Mouse (Mus musculus): ENCODE data around the gene 1700016D06Rik. TPM values are rescaled to one million over a fixed set of nuclear protein-coding genes. Genes with fewer than 3 reads are reported as not detected.
"Not testable (repeated sequence)": the region's sequence is repeated elsewhere in the genome, so short reads cannot be mapped to it uniquely, and the experiment has no call there.

1700016D06Rik gene
- polyA plus RNA-seq, 1 experiment from 2014 or later = not detected

DNA sequence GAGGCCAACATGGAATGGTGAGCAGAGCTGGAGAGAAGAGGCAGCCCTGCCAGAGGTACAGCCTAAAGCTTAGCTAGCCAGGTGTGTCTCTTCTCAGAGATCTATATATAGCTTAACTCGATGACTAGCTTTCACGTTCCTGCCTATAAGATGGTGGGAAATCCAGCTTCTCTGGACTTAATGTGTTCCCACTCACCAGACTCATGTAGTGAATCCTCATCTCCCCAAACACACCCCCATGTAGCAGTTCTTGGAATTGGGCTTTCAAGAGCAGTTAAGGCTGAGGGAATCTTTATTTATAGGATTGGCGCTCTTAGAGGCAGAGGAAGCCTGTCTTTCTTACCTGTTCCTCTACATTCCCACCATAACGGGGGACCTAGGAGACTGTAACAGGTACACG, 13.6 kb downstream of the 1700016D06Rik start:
- ATAC-seq (no peak), DNase-seq (no peak)
- no peak overlapping the region for H3K9ac ChIP-seq (replicated peaks)
- no peaks in the 10 kb centered on the region for H3K27me3 ChIP-seq (ENCODE audit: insufficient read depth, low read length)
- TF ChIP-seq EP300 (IDR thresholded peaks at IDR 0.05; ENCODE audit: low read depth) (no peak), CTCF (IDR thresholded peaks at IDR 0.05; ENCODE audit: low read depth) (no peak)
- H3K4me2 ChIP-seq (ENCODE audit: low read depth, low read length) = no peak overlapping the region
- no peaks in the 10 kb centered on the region for H3K36me3 ChIP-seq (replicated peaks; ENCODE audit: insufficient read depth, low read length)
- no peaks in the 10 kb centered on the region for H3K4me1 ChIP-seq (ENCODE audit: insufficient read depth)
- 83% methylated on average over 5 of the region's 5 CpGs for whole genome bisulfite sequencing (ENCODE audit: insufficient replicate concordance)
- H3K9me3 ChIP-seq (ENCODE audit: low read length) = peaks cover 9% of the 10 kb centered on the region; the same call in 1 of the 2 replicates
- H3K27ac ChIP-seq (ENCODE audit: low read depth) = no peak overlapping the region
- H3K4me3 ChIP-seq (ENCODE audit: low read depth, low read length) = no peak overlapping the region

- TF ChIP-seq EP300 (IDR thresholded peaks at IDR 0.05; ENCODE audit: low read depth) = no peak
- no peak for TF ChIP-seq CTCF (IDR thresholded peaks at IDR 0.05; ENCODE audit: low read depth)
- no peaks in the 10 kb centered on the region for H3K36me3 ChIP-seq (replicated peaks; ENCODE audit: insufficient read depth, low read length)
- ATAC-seq (no peak), DNase-seq (no peak)
- H3K9ac ChIP-seq (replicated peaks) = no peak overlapping the region
- H3K27me3 ChIP-seq (ENCODE audit: insufficient read depth, low read length) = no peaks in the 10 kb centered on the region
- H3K4me2 ChIP-seq (ENCODE audit: low read depth, low read length) = no peak overlapping the region
- no peak overlapping the region for H3K4me3 ChIP-seq (ENCODE audit: low read depth, low read length)
- peaks cover 9% of the 10 kb centered on the region; the same call in 1 of the 2 replicates for H3K9me3 ChIP-seq (ENCODE audit: low read length)
- no peaks in the 10 kb centered on the region for H3K4me1 ChIP-seq (ENCODE audit: insufficient read depth)
- WGBS (ENCODE audit: insufficient replicate concordance) = 74% methylated on average over 7 of the region's 7 CpGs
- no peak overlapping the region for H3K27ac ChIP-seq (ENCODE audit: low read depth)
Observed at GRCm38 (mm10) chr8:11684558-11684957, 16.3 kb downstream of the 1700016D06Rik start.

DNA sequence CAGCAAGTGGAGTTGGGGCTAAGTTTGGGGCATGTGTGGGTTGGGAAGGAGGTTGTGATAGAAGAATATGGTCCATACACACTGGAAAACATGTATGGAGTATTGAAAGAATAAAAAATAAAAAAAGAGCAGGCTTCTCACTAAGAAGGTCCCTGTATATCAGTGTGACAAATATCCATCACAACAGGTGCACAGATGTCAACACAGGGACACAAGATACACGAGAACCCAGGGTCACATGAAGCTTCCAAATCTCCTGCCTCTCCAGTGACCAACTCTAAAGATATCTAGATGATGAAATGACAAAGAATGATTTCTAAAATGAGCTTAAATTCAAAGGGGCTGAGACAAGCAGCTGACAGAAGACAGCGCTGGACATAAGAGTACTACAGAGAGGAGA, 32.6 kb downstream of the 1700016D06Rik start:
- TF ChIP-seq CTCF (IDR thresholded peaks at IDR 0.05; ENCODE audit: low read depth) = no peak
- no peak for TF ChIP-seq EP300 (IDR thresholded peaks at IDR 0.05; ENCODE audit: low read depth)
- H3K27ac ChIP-seq (ENCODE audit: low read depth) = no peak overlapping the region
- H3K4me1 ChIP-seq (ENCODE audit: insufficient read depth) = no peaks in the 10 kb centered on the region
- ATAC-seq = no peak
- no peak overlapping the region for H3K9ac ChIP-seq (replicated peaks)
- H3K9me3 ChIP-seq (ENCODE audit: low read length) = no peaks in the 10 kb centered on the region
- H3K4me3 ChIP-seq (ENCODE audit: low read depth, low read length) = no peak overlapping the region
- H3K27me3 ChIP-seq (ENCODE audit: insufficient read depth, low read length) = no peaks in the 10 kb centered on the region
- WGBS (ENCODE audit: insufficient replicate concordance) = 52% methylated on average over 2 of the region's 2 CpGs
- no peak for DNase-seq
- no peak overlapping the region for H3K4me2 ChIP-seq (ENCODE audit: low read depth, low read length)
- no peaks in the 10 kb centered on the region for H3K36me3 ChIP-seq (replicated peaks; ENCODE audit: insufficient read depth, low read length)

- H3K36me3 ChIP-seq (replicated peaks; ENCODE audit: insufficient read depth, low read length); ATAC-seq; H3K4me3 ChIP-seq (ENCODE audit: low read depth, low read length); H3K9me3 ChIP-seq (ENCODE audit: low read length); H3K9ac ChIP-seq (replicated peaks); H3K4me1 ChIP-seq (ENCODE audit: insufficient read depth); DNase-seq; H3K4me2 ChIP-seq (ENCODE audit: low read depth, low read length); H3K27ac ChIP-seq (ENCODE audit: low read depth); H3K27me3 ChIP-seq (ENCODE audit: insufficient read depth, low read length): not testable (repeated sequence)
- 82% methylated on average over 20 of the region's 20 CpGs for WGBS (ENCODE audit: insufficient replicate concordance)
Observed at GRCm38 (mm10) chr8:11666023-11666716, 34.7 kb downstream of the 1700016D06Rik start.

- 62% methylated on average over 3 of the region's 3 CpGs for WGBS (ENCODE audit: insufficient replicate concordance)
- ATAC-seq (no peak), DNase-seq (no peak)
- Histone ChIP-seq H3K4me3 (ENCODE audit: low read depth, low read length) (no peak overlapping the region), H3K4me1 (ENCODE audit: insufficient read depth) (no peaks in the 10 kb centered on the region), H3K9ac (replicated peaks) (no peak overlapping the region), H3K36me3 (replicated peaks; ENCODE audit: insufficient read depth, low read length) (no peaks in the 10 kb centered on the region), H3K27me3 (ENCODE audit: insufficient read depth, low read length) (no peaks in the 10 kb centered on the region), H3K27ac (ENCODE audit: low read depth) (no peak overlapping the region), H3K9me3 (ENCODE audit: low read length) (no peaks in the 10 kb centered on the region), H3K4me2 (ENCODE audit: low read depth, low read length) (no peak overlapping the region)
- no peak for TF ChIP-seq EP300 (IDR thresholded peaks at IDR 0.05; ENCODE audit: low read depth)
- TF ChIP-seq CTCF (IDR thresholded peaks at IDR 0.05; ENCODE audit: low read depth) = no peak
Observed at GRCm38 (mm10) chr8:11661969-11662368, 38.9 kb downstream of the 1700016D06Rik start.

- H3K4me3 ChIP-seq (ENCODE audit: low read depth, low read length) = no peak overlapping the region
- ATAC-seq (no peak), DNase-seq (no peak)
- WGBS (ENCODE audit: insufficient replicate concordance) = 76% methylated on average over 5 of the region's 5 CpGs
- no peaks in the 10 kb centered on the region for H3K27me3 ChIP-seq (ENCODE audit: insufficient read depth, low read length)
- H3K4me2 ChIP-seq (ENCODE audit: low read depth, low read length) = no peak overlapping the region
- no peak overlapping the region for H3K27ac ChIP-seq (ENCODE audit: low read depth)
- H3K9ac ChIP-seq (replicated peaks) = no peak overlapping the region
- H3K4me1 ChIP-seq (ENCODE audit: insufficient read depth) = no peaks in the 10 kb centered on the region
- H3K9me3 ChIP-seq (ENCODE audit: low read length) = no peaks in the 10 kb centered on the region
- H3K36me3 ChIP-seq (replicated peaks; ENCODE audit: insufficient read depth, low read length) = no peaks in the 10 kb centered on the region
- no peak for TF ChIP-seq CTCF (IDR thresholded peaks at IDR 0.05; ENCODE audit: low read depth)
- no peak for TF ChIP-seq EP300 (IDR thresholded peaks at IDR 0.05; ENCODE audit: low read depth)
Observed at GRCm38 (mm10) chr8:11650021-11650420, 50.8 kb downstream of the 1700016D06Rik start.
